In genomic region chr12:4007181-4007580, GRCm38 (mm10) we compare ENCODE assay signal across 8 mouse cellular contexts. TPM values are rescaled to one million over a fixed set of nuclear protein-coding genes. Genes with fewer than 3 reads are reported as not detected.
DNase-seq lines count a peak whose midpoint lies in the region; ATAC-seq and TF ChIP-seq lines count a peak whose summit lies in the region.

No protein-coding gene starts in this region.

- H3K27me3 ChIP-seq in hindbrain, postnatal 0 days (ENCODE audit: insufficient read depth, low read length) = no peaks in the 10 kb centered on the region
- no peaks in the 10 kb centered on the region for H3K27me3 ChIP-seq in stomach, embryonic 15.5 days (replicated peaks)

- no peaks in the 10 kb centered on the region for H3K9me3 ChIP-seq in hindbrain, postnatal 0 days (ENCODE audit: low read length)
- no peaks in the 10 kb centered on the region for H3K9me3 ChIP-seq in stomach, embryonic 15.5 days

- peak; percentile 61 for ATAC-seq in hindbrain, postnatal 0 days
- no peak for ATAC-seq in stomach, embryonic 15.5 days (ENCODE audit: insufficient read depth, low FRiP score, low read depth)

- H3K4me2 ChIP-seq in hindbrain, postnatal 0 days (ENCODE audit: low read depth, low read length) = no peak overlapping the region
- no peak overlapping the region for H3K4me2 ChIP-seq in stomach, embryonic 15.5 days

- H3K9ac ChIP-seq in hindbrain, postnatal 0 days (replicated peaks; ENCODE audit: low read length) = no peak overlapping the region
- H3K9ac ChIP-seq in stomach, embryonic 15.5 days = no peak overlapping the region

- intact Hi-C loops in left cerebral cortex, adult 2 months (cut with DNase I) = loop anchor here (2.0 kb wide), 1 partner anchor 32 kb away; the partner anchor contains the start of gene Efr3b
- intact Hi-C loops in gastrocnemius, adult 2 months (cut with DNase I) = loop anchor here (2.0 to 5.0 kb wide), 2 partner anchors 32 to 55 kb away; partner anchors contain the start of gene Efr3b

- 37% methylated on average over 4 of the region's 4 CpGs for WGBS in hindbrain, postnatal 0 days
- WGBS in stomach, embryonic 15.5 days = 51% methylated on average over 4 of the region's 4 CpGs

- no peaks in the 10 kb centered on the region for H3K36me3 ChIP-seq in hindbrain, postnatal 0 days (ENCODE audit: insufficient read depth, low read length)
- H3K36me3 ChIP-seq in stomach, embryonic 15.5 days = no peaks in the 10 kb centered on the region

- TF ChIP-seq CTCF in left cerebral cortex, adult 2 months (IDR thresholded peaks at IDR 0.05) = no peak
- TF ChIP-seq CTCF in gastrocnemius, adult 2 months (IDR thresholded peaks at IDR 0.05) = no peak
- TF ChIP-seq CTCF in hindbrain, postnatal 0 days (IDR thresholded peaks at IDR 0.05; ENCODE audit: low read depth) = no peak

- DNase-seq in left cerebral cortex, adult 2 months (ENCODE audit: extremely low spot score in 1 of 2, low spot score in 2 of 2) = no peak
- no peak for DNase-seq in left cerebral cortex, adult 11 months (ENCODE audit: low spot score)
- peak; percentile 78 for DNase-seq in gastrocnemius, adult 2 months
- DNase-seq in hindbrain, postnatal 0 days (ENCODE audit: low spot score) = peak; percentile 30
- no peak for DNase-seq in spleen, postnatal 10 days (ENCODE audit: low spot score in 2 of 2)
- no peak for DNase-seq in thymus, adult 18-20 months

- H3K4me1 ChIP-seq in brown adipose tissue, adult 24 weeks (ENCODE audit: control insufficient read depth, insufficient read depth, insufficient read length, low read length) = peaks cover 33% of the 10 kb centered on the region
- peaks cover 36% of the 10 kb centered on the region for H3K4me1 ChIP-seq in hindbrain, postnatal 0 days (ENCODE audit: insufficient read depth, low read length)
- H3K4me1 ChIP-seq in stomach, embryonic 15.5 days = 0 out of 2 replicates have a peak, but pooled peaks cover 3% of the 10 kb centered on the region

- H3K27ac ChIP-seq in left cerebral cortex, adult 2 months = peak overlapping the region; percentile 88
- H3K27ac ChIP-seq in brown adipose tissue, adult 24 weeks (replicated peaks; ENCODE audit: low read depth, low read length) = peak overlapping the region; percentile 87
- H3K27ac ChIP-seq in gastrocnemius, adult 2 months = peak overlapping the region; percentile 84
- peak overlapping the region; percentile 73 for H3K27ac ChIP-seq in hindbrain, postnatal 0 days
- H3K27ac ChIP-seq in stomach, embryonic 15.5 days = peak overlapping the region; percentile 63

- H3K4me3 ChIP-seq in left cerebral cortex, adult 2 months = no peak overlapping the region
- H3K4me3 ChIP-seq in brown adipose tissue, adult 24 weeks (ENCODE audit: insufficient read depth, low read depth, low read length) = no peak overlapping the region
- H3K4me3 ChIP-seq in gastrocnemius, adult 2 months = 0 out of 2 replicates have a peak overlapping the region, but pooled peaks have one; percentile 5
- no peak overlapping the region for H3K4me3 ChIP-seq in hindbrain, postnatal 0 days (ENCODE audit: low read length)
- no peak overlapping the region for H3K4me3 ChIP-seq in stomach, embryonic 15.5 days (replicated peaks)

RNA-seq across cellular contexts. Expression of gene Efr3b, which starts 31.5 kb away (rescaled TPM):
- 100 to 1,000 TPM; 104 to 114 TPM for total RNA-seq in left cerebral cortex, adult 2 months (2021)
- 2.3 and 3.3 TPM in 2 replicates for polyA plus RNA-seq in brown adipose tissue, adult 24 weeks (2012; ENCODE audit: insufficient read depth, insufficient read length, missing spikeins)
- total RNA-seq in gastrocnemius, adult 2 months (2021) = 1 to 10 TPM; 5.5 to 8.3 TPM
- total RNA-seq in hindbrain, postnatal 0 days (2014; rRNA removed) = 159 and 174 TPM in 2 replicates
- 26.1 and 29.0 TPM in 2 replicates for polyA plus RNA-seq in hindbrain, postnatal 0 days (2015; fragmentation: Nextera tagmentation; extraction: Ambion mirVana)
- 2.8 and 3.4 TPM in 2 replicates for polyA plus RNA-seq in stomach, embryonic 15.5 days (2015; fragmentation: Nextera tagmentation; extraction: Ambion mirVana)

RNA-seq across cellular contexts. Expression of gene Pomc, which starts 52.4 kb away (rescaled TPM):
- total RNA-seq in left cerebral cortex, adult 2 months (2021) = 1 to 10 TPM; 1.6 to 2.8 TPM
- polyA plus RNA-seq in brown adipose tissue, adult 24 weeks (2012; ENCODE audit: insufficient read depth, insufficient read length, missing spikeins) = not detected in 2 replicates
- total RNA-seq in gastrocnemius, adult 2 months (2021) = not detected
- total RNA-seq in hindbrain, postnatal 0 days (2014; rRNA removed) = 5.3 and 5.7 TPM in 2 replicates
- 3.5 and 4.2 TPM in 2 replicates for polyA plus RNA-seq in hindbrain, postnatal 0 days (2015; fragmentation: Nextera tagmentation; extraction: Ambion mirVana)
- polyA plus RNA-seq in stomach, embryonic 15.5 days (2015; fragmentation: Nextera tagmentation; extraction: Ambion mirVana) = 1.7 and 2.7 TPM in 2 replicates

Comparison
In these comparisons a context has a peak if more than half of its experiments do, and no peak if none do; other contexts are left out.
1. DNase-seq: peak in gastrocnemius, adult 2 months (single experiment) and hindbrain, postnatal 0 days (single experiment); none in left cerebral cortex, adult 2 months (0 of 2), left cerebral cortex, adult 11 months (single experiment), spleen, postnatal 10 days (0 of 2) and thymus, adult 18-20 months (0 of 2).
2. RNA of gene Efr3b, which starts 31.5 kb away (total RNA-seq): 159 to 174 TPM in hindbrain, postnatal 0 days and 104 to 114 TPM in left cerebral cortex, adult 2 months; 5.5 to 8.3 TPM in gastrocnemius, adult 2 months; every median in the first group is over 10 times any median in the second.
3. Peak in every context shown above with its lines, with median percentiles within 50 percentile points of each other: H3K27ac ChIP-seq.